Mouse (Mus musculus): ENCODE measurements at regions not wholly inside any gene's neighbourhood (a gene's known extent, or its start where the extent isn't known, plus 50 kb on each side); places are given as distances from the start of the nearest gene placed in this dataset.

DNA sequence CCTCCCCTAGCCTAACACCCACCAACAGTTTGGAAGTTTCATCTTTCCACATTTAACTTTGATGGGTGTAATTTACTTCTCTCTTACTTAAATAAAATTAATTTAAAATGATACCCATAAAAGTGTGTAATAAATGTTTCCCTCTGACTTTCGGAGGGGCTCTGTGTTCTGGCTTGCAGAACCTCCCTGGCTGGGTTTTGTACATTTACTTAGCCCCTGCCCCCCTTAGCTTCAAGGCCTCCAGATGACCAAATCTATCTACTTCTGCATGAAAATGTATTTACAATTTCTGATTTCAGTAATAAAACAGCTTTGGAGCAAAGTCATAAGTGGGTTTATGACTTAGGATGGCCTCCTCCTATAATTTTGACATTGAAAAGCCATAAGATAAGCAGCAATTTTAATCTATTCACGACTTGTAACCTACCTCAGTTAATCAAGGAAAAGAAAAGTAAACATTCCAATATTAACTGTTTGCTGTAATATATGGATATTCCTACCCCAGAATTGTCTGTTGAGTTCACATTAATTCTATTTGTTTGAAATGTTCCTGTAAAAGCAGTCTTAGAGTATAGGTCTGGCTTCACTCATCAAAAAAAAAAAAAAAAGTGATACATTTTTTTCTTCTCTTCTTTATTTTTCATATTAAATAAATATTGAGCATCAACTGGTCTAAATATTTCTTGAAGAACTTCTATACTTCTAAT is 147.2 kb upstream of the Cxadr start:
- 55% methylated on average over 2 of the region's 2 CpGs for WGBS

DNA sequence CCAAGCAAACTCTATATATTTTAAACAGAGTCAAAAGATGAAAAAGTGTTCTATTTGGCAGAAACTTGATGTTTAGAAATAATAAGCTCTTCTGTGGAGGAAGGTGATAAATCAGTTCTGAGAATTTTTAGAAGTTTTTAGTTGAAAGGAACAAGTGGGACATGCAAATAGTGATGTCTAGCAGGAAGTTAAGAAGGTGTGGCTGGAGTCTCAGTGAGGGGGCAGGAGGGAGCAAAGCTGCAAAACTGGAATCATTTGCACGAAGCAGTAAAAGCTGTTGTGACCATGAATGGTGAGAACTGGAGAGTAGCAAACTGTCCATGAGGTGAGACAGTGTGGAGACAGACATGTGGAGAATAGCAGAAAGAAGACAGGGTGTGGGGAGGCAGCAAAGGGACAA is 157.1 kb upstream of the Cxadr start:
- Histone ChIP-seq H3K36me3 (ENCODE audit: control insufficient read depth, insufficient read depth, low read length) (no peaks in the 10 kb centered on the region), H3K4me1 (ENCODE audit: control insufficient read depth, insufficient read depth, low read length) (no peaks in the 10 kb centered on the region), H3K27ac (replicated peaks; ENCODE audit: insufficient read depth, low read depth, low read length) (no peak overlapping the region), H3K79me2 (ENCODE audit: control insufficient read depth, insufficient read depth, low read length) (no peaks in the 10 kb centered on the region), H3K27me3 (ENCODE audit: control insufficient read depth, insufficient read depth, low read length) (no peaks in the 10 kb centered on the region), H3K4me3 (ENCODE audit: insufficient read depth, low read depth, low read length) (no peak overlapping the region), H3K9ac (ENCODE audit: low read depth, low read length) (no peak overlapping the region)
- no peak for DNase-seq (ENCODE audit: extremely low read depth, low read depth, low spot score)
- 58% methylated on average over 1 of the region's 1 CpGs for WGBS
- TF ChIP-seq CTCF (IDR thresholded peaks at IDR 0.05; ENCODE audit: low read depth, low read length) (no peak), POLR2A (IDR thresholded peaks at IDR 0.05; ENCODE audit: extremely low read depth, insufficient read depth, low read length) (no peak)

More for the DNA sequence above, 147.2 kb upstream of the Cxadr start:
- DNase-seq (ENCODE audit: extremely low read depth, low read depth, low spot score) = no peak
- H3K36me3 ChIP-seq (ENCODE audit: control insufficient read depth, insufficient read depth, low read length) = no peaks in the 10 kb centered on the region
- no peaks in the 10 kb centered on the region for H3K79me2 ChIP-seq (ENCODE audit: control insufficient read depth, insufficient read depth, low read length)
- no peak overlapping the region for H3K9ac ChIP-seq (ENCODE audit: low read depth, low read length)
- H3K4me3 ChIP-seq (ENCODE audit: insufficient read depth, low read depth, low read length) = no peak overlapping the region
- no peaks in the 10 kb centered on the region for H3K4me1 ChIP-seq (ENCODE audit: control insufficient read depth, insufficient read depth, low read length)
- TF ChIP-seq POLR2A (IDR thresholded peaks at IDR 0.05; ENCODE audit: extremely low read depth, insufficient read depth, low read length) (no peak), CTCF (IDR thresholded peaks at IDR 0.05; ENCODE audit: low read depth, low read length) (no peak)
- H3K27ac ChIP-seq (replicated peaks; ENCODE audit: insufficient read depth, low read depth, low read length) = no peak overlapping the region
- H3K27me3 ChIP-seq (ENCODE audit: control insufficient read depth, insufficient read depth, low read length) = no peaks in the 10 kb centered on the region

DNA sequence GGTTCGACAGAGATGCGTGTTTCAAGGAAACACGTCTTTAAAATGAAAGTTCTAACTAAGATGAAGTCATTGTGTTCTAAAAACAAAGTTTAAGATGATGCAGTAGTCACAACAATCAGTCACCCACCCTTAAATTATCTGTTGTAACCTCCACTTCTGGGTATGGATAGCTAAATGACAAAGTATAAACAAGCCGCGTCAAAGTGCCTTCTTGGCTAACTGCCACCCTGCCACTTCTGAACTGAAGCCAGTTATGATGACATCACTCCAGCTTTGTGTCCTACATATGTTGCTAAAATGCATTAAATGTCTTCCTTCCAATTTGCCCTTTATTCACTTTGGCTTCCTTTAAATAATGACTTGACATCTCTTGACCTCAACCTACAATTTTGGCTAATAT is 165.8 kb upstream of the Cxadr start:
- Histone ChIP-seq H3K36me3 (ENCODE audit: control insufficient read depth, insufficient read depth, low read length) (no peaks in the 10 kb centered on the region), H3K79me2 (ENCODE audit: control insufficient read depth, insufficient read depth, low read length) (no peaks in the 10 kb centered on the region), H3K9ac (ENCODE audit: low read depth, low read length) (no peak overlapping the region), H3K27me3 (ENCODE audit: control insufficient read depth, insufficient read depth, low read length) (no peaks in the 10 kb centered on the region), H3K4me3 (ENCODE audit: insufficient read depth, low read depth, low read length) (no peak overlapping the region), H3K27ac (replicated peaks; ENCODE audit: insufficient read depth, low read depth, low read length) (no peak overlapping the region), H3K4me1 (ENCODE audit: control insufficient read depth, insufficient read depth, low read length) (no peaks in the 10 kb centered on the region)
- TF ChIP-seq CTCF (IDR thresholded peaks at IDR 0.05; ENCODE audit: low read depth, low read length) (no peak), POLR2A (IDR thresholded peaks at IDR 0.05; ENCODE audit: extremely low read depth, insufficient read depth, low read length) (no peak)
- no peak for DNase-seq (ENCODE audit: extremely low read depth, low read depth, low spot score)
- WGBS = 78% methylated on average over 5 of the region's 5 CpGs

DNA sequence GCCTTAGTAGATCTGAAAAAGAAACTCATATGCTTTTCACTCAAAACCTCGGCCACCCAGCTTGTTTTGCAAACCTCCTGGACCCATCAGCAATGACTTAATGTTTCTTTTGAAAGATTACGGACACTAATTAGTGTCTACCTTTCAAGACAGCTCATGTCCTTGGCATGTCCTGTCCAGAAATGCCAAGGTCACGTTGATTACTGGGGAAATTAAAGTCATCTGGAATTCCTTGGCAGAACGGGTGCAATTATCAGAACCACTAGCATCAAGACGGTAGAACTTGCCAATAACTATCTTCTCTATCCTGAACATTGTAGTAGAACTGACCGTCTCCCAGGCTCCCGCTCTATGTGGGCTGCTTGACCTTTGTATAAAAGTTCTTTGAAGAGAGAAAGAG is 166.8 kb upstream of the Cxadr start:
- WGBS = 72% methylated on average over 7 of the region's 7 CpGs
- DNase-seq (ENCODE audit: extremely low read depth, low read depth, low spot score) = no peak
- H3K4me3 ChIP-seq (ENCODE audit: insufficient read depth, low read depth, low read length) = no peak overlapping the region
- H3K36me3 ChIP-seq (ENCODE audit: control insufficient read depth, insufficient read depth, low read length) = no peaks in the 10 kb centered on the region
- H3K4me1 ChIP-seq (ENCODE audit: control insufficient read depth, insufficient read depth, low read length) = no peaks in the 10 kb centered on the region
- no peak for TF ChIP-seq CTCF (IDR thresholded peaks at IDR 0.05; ENCODE audit: low read depth, low read length)
- no peak for TF ChIP-seq POLR2A (IDR thresholded peaks at IDR 0.05; ENCODE audit: extremely low read depth, insufficient read depth, low read length)
- no peaks in the 10 kb centered on the region for H3K79me2 ChIP-seq (ENCODE audit: control insufficient read depth, insufficient read depth, low read length)
- no peak overlapping the region for H3K27ac ChIP-seq (replicated peaks; ENCODE audit: insufficient read depth, low read depth, low read length)
- H3K27me3 ChIP-seq (ENCODE audit: control insufficient read depth, insufficient read depth, low read length) = no peaks in the 10 kb centered on the region
- H3K9ac ChIP-seq (ENCODE audit: low read depth, low read length) = no peak overlapping the region

DNA sequence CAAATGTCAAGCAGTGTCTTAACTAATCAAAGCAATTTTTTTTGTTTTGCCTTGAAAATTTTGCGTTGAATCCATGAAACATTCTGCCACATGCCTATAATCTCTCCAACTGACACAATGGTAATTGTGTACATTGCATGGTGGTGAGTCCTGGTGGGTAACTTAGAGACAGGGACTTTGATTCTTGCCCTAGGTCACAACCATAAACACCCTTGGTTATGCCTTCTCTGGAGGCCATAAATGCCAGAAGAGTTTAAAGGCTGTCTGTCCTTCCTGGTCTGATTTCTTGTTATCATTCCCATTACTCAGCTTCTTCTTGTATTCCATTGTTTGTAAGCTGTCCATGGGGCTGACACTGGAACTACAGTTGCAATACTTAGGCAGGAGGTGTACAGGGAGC is 179.6 kb upstream of the Cxadr start:
- H3K27me3 ChIP-seq (ENCODE audit: control insufficient read depth, insufficient read depth, low read length) = no peaks in the 10 kb centered on the region
- H3K36me3 ChIP-seq (ENCODE audit: control insufficient read depth, insufficient read depth, low read length) = no peaks in the 10 kb centered on the region
- WGBS = 54% methylated on average over 1 of the region's 1 CpGs
- H3K27ac ChIP-seq (replicated peaks; ENCODE audit: insufficient read depth, low read depth, low read length) = no peak overlapping the region
- no peaks in the 10 kb centered on the region for H3K79me2 ChIP-seq (ENCODE audit: control insufficient read depth, insufficient read depth, low read length)
- no peak overlapping the region for H3K9ac ChIP-seq (ENCODE audit: low read depth, low read length)
- H3K4me1 ChIP-seq (ENCODE audit: control insufficient read depth, insufficient read depth, low read length) = no peaks in the 10 kb centered on the region
- no peak for DNase-seq (ENCODE audit: extremely low read depth, low read depth, low spot score)
- TF ChIP-seq POLR2A (IDR thresholded peaks at IDR 0.05; ENCODE audit: extremely low read depth, insufficient read depth, low read length) (no peak), CTCF (IDR thresholded peaks at IDR 0.05; ENCODE audit: low read depth, low read length) (no peak)
- H3K4me3 ChIP-seq (ENCODE audit: insufficient read depth, low read depth, low read length) = no peak overlapping the region

DNA sequence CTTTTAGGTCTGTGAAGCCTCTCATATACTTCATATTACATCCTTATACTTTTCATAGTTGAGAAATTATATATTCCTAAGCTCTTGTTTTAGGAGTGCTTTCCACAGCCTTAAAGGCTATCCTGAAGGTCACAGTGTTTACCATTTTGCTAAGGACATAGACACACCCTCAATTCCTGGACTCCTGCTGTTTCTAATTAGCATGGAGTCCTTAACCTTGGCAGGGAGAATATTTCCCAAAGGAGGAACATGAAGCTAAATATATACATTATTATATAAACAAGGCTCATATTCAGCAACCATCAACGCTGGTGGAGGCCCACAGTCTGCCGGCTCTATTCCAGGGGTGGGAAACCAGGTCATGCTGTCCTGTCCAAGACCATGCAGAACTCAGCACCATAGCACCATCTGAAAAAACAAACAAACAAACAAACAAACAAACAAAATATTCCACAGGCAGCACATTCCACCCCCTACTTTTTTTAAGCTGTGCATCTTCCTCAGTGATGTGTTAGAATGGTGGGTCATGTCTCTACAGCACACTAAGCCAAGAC is 180.9 kb upstream of the Cxadr start:
- H3K79me2 ChIP-seq (ENCODE audit: control insufficient read depth, insufficient read depth, low read length) = no peaks in the 10 kb centered on the region
- no peak for DNase-seq (ENCODE audit: extremely low read depth, low read depth, low spot score)
- no peaks in the 10 kb centered on the region for H3K36me3 ChIP-seq (ENCODE audit: control insufficient read depth, insufficient read depth, low read length)
- no peaks in the 10 kb centered on the region for H3K4me1 ChIP-seq (ENCODE audit: control insufficient read depth, insufficient read depth, low read length)
- WGBS = 87% methylated on average over 2 of the region's 2 CpGs
- H3K9ac ChIP-seq (ENCODE audit: low read depth, low read length) = no peak overlapping the region
- H3K27me3 ChIP-seq (ENCODE audit: control insufficient read depth, insufficient read depth, low read length) = no peaks in the 10 kb centered on the region
- H3K4me3 ChIP-seq (ENCODE audit: insufficient read depth, low read depth, low read length) = no peak overlapping the region
- H3K27ac ChIP-seq (replicated peaks; ENCODE audit: insufficient read depth, low read depth, low read length) = no peak overlapping the region
- no peak for TF ChIP-seq POLR2A (IDR thresholded peaks at IDR 0.05; ENCODE audit: extremely low read depth, insufficient read depth, low read length)
- no peak for TF ChIP-seq CTCF (IDR thresholded peaks at IDR 0.05; ENCODE audit: low read depth, low read length)
